Mouse (Mus musculus): ENCODE measurements around the gene H2afy2. TPM values are rescaled to one million over a fixed set of nuclear protein-coding genes. Genes with fewer than 3 reads are reported as not detected.

Gene H2afy2
- total and polyA plus RNA-seq, 3 experiments = 0.20 TPM; not detected in 2

DNA sequence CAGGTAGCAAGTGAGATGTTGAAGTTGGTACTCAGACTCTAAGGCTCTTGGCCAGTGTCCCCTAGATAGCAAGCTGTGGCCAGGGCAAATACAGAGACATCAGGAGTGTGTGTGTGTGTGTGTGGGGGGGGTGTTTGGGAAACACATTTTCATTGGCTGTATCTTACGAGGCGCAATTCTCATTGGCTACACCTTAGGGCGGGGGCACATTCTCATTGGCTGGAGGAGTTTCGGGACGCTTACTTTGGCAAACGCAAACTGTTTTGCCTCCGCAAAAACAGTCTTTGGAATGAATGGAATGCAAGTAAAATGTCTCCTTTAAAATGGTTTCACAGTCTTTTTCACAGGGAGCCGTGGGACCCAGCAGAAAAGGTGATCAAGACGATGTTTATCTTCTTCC, 46.9 kb upstream of the H2afy2 start:
- in situ Hi-C loops (cut with MboI; ENCODE audit: low pct_ligation_motif_present, low pct_unique_long_range_greater_than_20kb, low sequenced_read_pairs) = loop anchor here (25.0 kb wide), 1 partner anchor 556 kb away; the partner anchor contains the start of gene Hk1
- Histone ChIP-seq H3K4me1 (ENCODE audit: control insufficient read depth in 1 of 2, insufficient read depth in 2 of 2) (peaks cover 15 to 53% of the 10 kb centered on the region in 2 experiments), H3K27ac (ENCODE audit: insufficient read depth, low read depth) (no peak overlapping the region)

DNA sequence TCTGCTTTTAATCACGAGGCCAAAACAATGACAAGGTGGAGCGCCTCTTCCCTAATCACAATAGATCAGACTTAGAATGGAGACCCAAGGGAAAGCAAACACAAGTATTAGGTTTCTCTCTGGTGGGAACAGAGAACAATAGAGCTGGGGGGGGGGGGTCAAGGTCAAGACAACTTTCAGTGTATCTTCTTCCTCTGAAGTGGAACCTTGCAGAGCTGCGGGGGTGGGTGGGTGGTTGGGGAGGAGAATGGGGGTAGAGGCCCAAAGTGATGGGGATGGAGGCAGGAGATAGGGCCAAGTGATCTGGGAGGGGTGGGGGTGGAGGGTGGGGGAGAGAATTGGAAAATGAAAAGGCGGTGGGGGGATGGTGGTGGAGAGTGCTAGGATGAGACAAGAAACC, 45.1 kb upstream of the H2afy2 start:
- Histone ChIP-seq H3K79me2 (replicated peaks; ENCODE audit: control insufficient read depth, extremely low read depth, insufficient read depth, poor library complexity, severe bottlenecking) (no peaks in the 10 kb centered on the region), H3K4me1 (ENCODE audit: control insufficient read depth in 1 of 2, insufficient read depth in 2 of 2) (peaks cover 15 to 69% of the 10 kb centered on the region in 2 experiments), H3K9ac (ENCODE audit: insufficient read depth, low read depth) (no peak overlapping the region), H3K27me3 (replicated peaks) (no peaks in the 10 kb centered on the region), H3K9me3 (replicated peaks; ENCODE audit: low read length) (no peaks in the 10 kb centered on the region), H3K27ac (ENCODE audit: insufficient read depth, low read depth) (no peak overlapping the region), H3K4me3 (replicated peaks in 1 of 3; ENCODE audit: low read depth in 2 of 3, low read length in 2 of 3, poor library complexity in 1 of 3) (no peak overlapping the region), H3K36me3 (replicated peaks in 1 of 2; ENCODE audit: control insufficient read depth in 1 of 2, insufficient read depth in 1 of 2, low read length in 1 of 2) (no peaks in the 10 kb centered on the region), H3K4me2 (ENCODE audit: insufficient read depth, low read depth, poor library complexity, severe bottlenecking) (no peak overlapping the region)
- in situ Hi-C loops (cut with MboI; ENCODE audit: low pct_ligation_motif_present, low pct_unique_long_range_greater_than_20kb, low sequenced_read_pairs) (loop anchor here (25.0 kb wide), 1 partner anchor 558 kb away; the partner anchor contains the start of gene Hk1), dilution Hi-C loops (cut with MboI; ENCODE audit: extremely low pct_ligation_motif_present, extremely low pct_unique_long_range_greater_than_20kb, low sequenced_read_pairs) (no loop called here)
- no peak for DNase-seq (ENCODE audit: extremely low read depth)
- TF ChIP-seq E2F4 (IDR thresholded peaks at IDR 0.05; ENCODE audit: insufficient replicate concordance, low read depth, low read length) (no peak), JUN (IDR thresholded peaks at IDR 0.05; ENCODE audit: insufficient read depth, low read depth, low read length) (no peak), RCOR1 (conservative IDR thresholded peaks at IDR 0.05; ENCODE audit: low read depth, low read length) (no peak), KAT2A (IDR thresholded peaks at IDR 0.05; ENCODE audit: insufficient replicate concordance, low read length) (no peak), CHD1 (IDR thresholded peaks at IDR 0.05; ENCODE audit: low read depth, low read length) (no peak), MEF2A (IDR thresholded peaks at IDR 0.05; ENCODE audit: borderline replicate concordance, low read depth, low read length) (no peak), MAZ (IDR thresholded peaks at IDR 0.05; ENCODE audit: low read depth, low read length) (no peak), ETS1 (conservative IDR thresholded peaks at IDR 0.05; ENCODE audit: low read depth, low read length) (no peak), ZC3H11A (IDR thresholded peaks at IDR 0.05; ENCODE audit: low read depth, low read length) (no peak), UBTF (IDR thresholded peaks at IDR 0.05; ENCODE audit: low read depth, low read length) (no peak), ZMIZ1 (IDR thresholded peaks at IDR 0.05; ENCODE audit: low read depth, low read length) (no peak), ZKSCAN1 (IDR thresholded peaks at IDR 0.05; ENCODE audit: borderline replicate concordance, low read depth, low read length) (no peak), MAFK (IDR thresholded peaks at IDR 0.05; ENCODE audit: insufficient replicate concordance, low read length) (no peak), MAX (IDR thresholded peaks at IDR 0.05; ENCODE audit: low read length) (no peak), EP300 (IDR thresholded peaks at IDR 0.05; ENCODE audit: low read length) (no peak), JUND (conservative IDR thresholded peaks at IDR 0.05; ENCODE audit: low read depth, low read length) (no peak), ZNF384 (IDR thresholded peaks at IDR 0.05; ENCODE audit: low read depth, low read length) (no peak), HCFC1 (IDR thresholded peaks at IDR 0.05; ENCODE audit: low read depth, low read length) (no peak), PAX5 (IDR thresholded peaks at IDR 0.05; ENCODE audit: low read length) (no peak)

More for the DNA sequence above, 46.9 kb upstream of the H2afy2 start:
- H3K9ac ChIP-seq (ENCODE audit: insufficient read depth, low read depth) = no peak overlapping the region
- no peaks in the 10 kb centered on the region for H3K79me2 ChIP-seq (replicated peaks; ENCODE audit: control insufficient read depth, extremely low read depth, insufficient read depth, poor library complexity, severe bottlenecking)
- dilution Hi-C loops (cut with MboI; ENCODE audit: extremely low pct_ligation_motif_present, extremely low pct_unique_long_range_greater_than_20kb, low sequenced_read_pairs) = no loop called here
- H3K27me3 ChIP-seq (replicated peaks) = no peaks in the 10 kb centered on the region
- no peaks in the 10 kb centered on the region for H3K9me3 ChIP-seq (replicated peaks; ENCODE audit: low read length)
- no peak overlapping the region for H3K4me2 ChIP-seq (ENCODE audit: insufficient read depth, low read depth, poor library complexity, severe bottlenecking)
- no peak for DNase-seq (ENCODE audit: extremely low read depth)
- no peak overlapping the region for H3K4me3 ChIP-seq (replicated peaks in 1 of 3; ENCODE audit: low read depth in 2 of 3, low read length in 2 of 3, poor library complexity in 1 of 3)
- TF ChIP-seq JUND (conservative IDR thresholded peaks at IDR 0.05; ENCODE audit: low read depth, low read length) (no peak), NELFE (IDR thresholded peaks at IDR 0.05; ENCODE audit: low read depth, low read length) (no peak), SMC3 (IDR thresholded peaks at IDR 0.05; ENCODE audit: low read depth, low read length) (no peak)
- H3K36me3 ChIP-seq (replicated peaks in 1 of 2; ENCODE audit: control insufficient read depth in 1 of 2, insufficient read depth in 1 of 2, low read length in 1 of 2) = no peaks in the 10 kb centered on the region

Measured in CH12.LX (cell line).